In the genomic region with DNA sequence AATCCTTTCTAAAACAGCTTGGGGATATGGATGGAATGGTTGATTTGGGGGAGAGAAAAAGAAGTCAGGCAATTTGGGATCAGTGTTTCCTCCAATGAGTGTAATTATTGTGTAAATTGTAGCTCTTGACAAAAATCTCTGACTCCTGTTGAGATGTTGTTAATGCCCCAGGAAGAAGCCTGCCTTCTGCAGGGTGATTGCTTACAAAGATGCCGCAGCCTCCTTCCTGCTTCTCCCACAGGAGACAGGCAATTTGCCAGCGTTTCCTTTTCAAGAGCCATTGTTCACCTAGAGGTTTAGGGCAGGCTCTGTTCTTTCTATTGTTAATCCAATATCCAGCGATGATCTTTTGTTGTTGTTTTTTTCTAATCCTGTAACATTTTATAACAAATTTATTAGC, we compare ENCODE assay signal across 9 mouse cellular contexts.
DNase-seq lines count a peak whose midpoint lies in the region; TF ChIP-seq lines count a peak whose summit lies in the region.
"Had no signal": no experiment of that assay in that cellular context is flagged by ENCODE, and none has a peak within 500 bp of the region (broad histone marks: within the 10 kb centered on the region; RNA-seq: fewer than 3 reads in every experiment).

No protein-coding gene starts in this region.

- no peak for TF ChIP-seq CTCF in layer of hippocampus, adult 2 months (conservative IDR thresholded peaks at IDR 0.05)

- intact Hi-C loops in gastrocnemius, postnatal 14 days (cut with DNase I; ENCODE audit: low total_unique reads) = no loop called here
- intact Hi-C loops in heart, postnatal 14 days (cut with DNase I) = no loop called here
- intact Hi-C loops in left cerebral cortex, postnatal 36 days (cut with DNase I) = no loop called here

- DNase-seq in gastrocnemius, postnatal 14 days = peak; percentile 7
- DNase-seq in gastrocnemius, adult 8-10 months (ENCODE audit: low spot score in 2 of 2) = no peak
- DNase-seq in retina, postnatal 1 day = peak; percentile 38
- DNase-seq in retina, embryonic 14.5 days (ENCODE audit: low spot score) = no peak
- DNase-seq in heart, postnatal 14 days = peak; percentile 25 to 53
- no peak for DNase-seq in thymus, postnatal 10 days (ENCODE audit: low spot score in 2 of 2)
- no peak for DNase-seq in layer of hippocampus, adult 2 months (ENCODE audit: low spot score in 2 of 2)
- DNase-seq in left cerebral cortex, postnatal 36 days (ENCODE audit: low spot score in 2 of 2) = no peak

- no peak overlapping the region for H3K4me3 ChIP-seq in layer of hippocampus, adult 2 months

- no peak overlapping the region for H3K27ac ChIP-seq in layer of hippocampus, adult 2 months
- H3K27ac ChIP-seq: liver, embryonic 14.5 days had no signal

Comparison
In these comparisons a context has a peak if more than half of its experiments do, and no peak if none do; other contexts are left out.
1. DNase-seq: peak in gastrocnemius, postnatal 14 days (single experiment), retina, postnatal 1 day (single experiment) and heart, postnatal 14 days (2 of 2); none in gastrocnemius, adult 8-10 months (0 of 2), retina, embryonic 14.5 days (single experiment), thymus, postnatal 10 days (0 of 2), layer of hippocampus, adult 2 months (0 of 2) and left cerebral cortex, postnatal 36 days (0 of 2).